Mouse (Mus musculus): ENCODE data around the gene Tssc4.

The Tssc4 gene

DNA sequence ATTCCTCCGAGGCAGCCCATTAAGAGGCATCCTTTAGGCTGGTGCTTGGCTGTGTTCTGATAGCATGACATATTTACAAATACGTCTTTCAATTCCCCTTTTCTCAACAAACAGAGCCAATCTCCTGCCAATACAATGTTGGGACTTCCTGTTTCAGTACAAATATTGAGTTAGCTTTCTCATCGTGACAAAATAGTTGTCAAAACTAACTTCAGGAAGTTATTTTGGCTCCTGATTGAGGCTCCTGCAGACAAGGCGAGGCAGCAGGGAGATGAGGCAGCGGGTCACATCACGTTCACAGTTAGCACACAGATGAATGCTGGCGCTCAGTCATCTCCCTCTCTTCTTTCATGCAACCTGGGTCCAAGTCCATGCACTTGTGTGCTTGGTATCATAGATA, 22.7 kb upstream of the Tssc4 start:
- no peak for DNase-seq

DNA sequence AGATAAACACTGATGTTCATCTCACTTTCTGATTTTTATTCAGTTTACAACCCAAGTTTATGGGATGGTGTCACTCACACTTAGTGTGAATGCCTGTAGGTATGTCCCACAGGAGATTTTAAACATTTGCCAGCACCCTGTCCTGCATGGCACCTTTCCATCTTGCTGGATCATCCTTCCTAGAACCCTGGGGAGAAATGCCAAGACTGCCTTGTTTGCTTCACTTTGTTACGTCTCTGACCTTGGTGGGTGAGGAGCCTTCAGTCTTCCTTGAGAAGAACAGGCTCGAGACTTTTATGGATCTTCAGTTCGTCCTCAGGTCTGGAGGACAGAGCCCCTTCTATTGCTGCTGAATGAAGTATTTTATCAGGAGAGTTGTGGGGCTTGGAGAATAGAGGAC, 19.7 kb upstream of the Tssc4 start:
- no peak for DNase-seq

DNA sequence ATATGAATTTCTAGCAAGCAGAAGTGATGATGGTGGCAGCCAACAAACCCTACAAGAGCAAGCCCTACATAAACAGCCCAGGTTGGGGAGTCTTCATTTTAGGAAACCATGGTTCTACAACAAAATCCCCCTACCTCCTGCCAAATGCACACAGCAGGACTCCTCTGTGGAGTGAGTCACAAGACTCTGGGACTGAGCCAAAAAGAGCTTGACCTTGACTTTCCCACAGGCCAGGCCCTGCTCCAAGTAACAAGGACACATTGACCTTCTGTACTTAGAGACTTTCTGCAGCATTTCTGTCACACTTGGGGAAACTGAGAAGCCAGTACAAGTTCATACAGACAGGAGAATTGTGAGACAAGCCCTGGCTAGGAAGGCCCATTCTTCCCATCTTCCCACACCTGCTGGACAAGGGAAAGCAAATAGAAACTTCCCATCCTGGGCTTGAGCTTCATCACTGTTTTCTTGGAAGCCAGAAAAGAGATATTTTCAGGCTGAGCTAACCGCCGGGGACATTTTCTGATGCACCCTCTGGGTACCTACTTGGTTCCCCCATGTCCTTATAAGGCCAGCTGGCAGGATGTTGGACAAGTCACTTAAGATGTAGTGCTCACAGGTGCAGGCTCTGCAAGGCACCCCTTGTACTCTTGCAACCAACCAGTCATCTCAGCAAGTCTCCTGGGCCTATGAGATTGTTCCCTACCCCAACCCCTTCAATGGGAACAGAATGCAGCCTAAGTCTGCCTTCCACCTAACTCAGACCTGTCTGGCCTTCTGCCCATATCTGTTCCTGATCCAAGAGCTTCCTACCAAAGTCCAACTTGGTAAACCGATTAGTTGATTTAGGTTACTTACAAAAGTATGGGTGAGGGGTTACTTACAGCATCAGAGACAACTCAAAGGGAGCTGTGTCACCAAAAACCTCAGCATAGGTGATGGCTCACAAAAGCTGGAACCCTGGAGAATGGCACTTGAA, 18.9 kb upstream of the Tssc4 start:
- no peak for DNase-seq

DNA sequence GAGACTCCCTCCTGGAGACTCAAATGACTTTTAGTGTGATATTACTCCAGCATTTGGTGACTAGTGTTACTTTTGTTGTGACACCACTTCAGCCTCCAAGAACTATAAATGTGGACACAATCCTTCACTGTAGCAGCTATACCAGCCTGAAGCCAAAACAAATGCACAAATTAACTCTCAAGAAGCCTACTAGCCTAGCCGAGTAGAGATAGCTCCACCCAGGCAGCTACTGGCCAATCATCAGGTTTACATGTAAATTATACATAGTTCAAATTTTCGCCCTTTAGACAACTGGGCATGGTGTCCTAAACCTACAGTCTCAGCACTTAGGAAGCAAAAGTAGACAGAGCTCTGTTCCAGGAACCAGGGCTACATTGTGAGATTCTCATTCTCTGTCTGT, 17.7 kb upstream of the Tssc4 start:
- DNase-seq, result no peak

DNA sequence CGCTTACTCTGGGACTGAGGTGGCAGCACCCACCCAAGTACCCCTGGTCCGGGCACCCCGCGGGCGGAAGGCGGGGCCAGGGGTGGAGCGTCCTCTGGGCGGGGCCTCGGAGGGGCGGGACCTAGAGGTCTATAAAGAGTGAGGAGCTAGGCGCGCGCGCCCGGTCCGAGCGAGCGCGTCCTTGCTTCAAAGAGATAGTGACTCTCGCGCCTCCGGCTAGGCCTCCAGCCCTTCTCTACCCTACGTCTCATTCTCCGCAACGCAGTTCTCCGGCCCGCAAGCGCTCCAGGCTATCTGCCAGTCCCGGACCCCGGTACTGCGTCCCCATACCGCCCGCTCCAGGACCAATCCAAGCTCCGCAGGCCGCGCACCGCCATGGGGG, 16.4 kb upstream of the Tssc4 start, which contains the start of gene Cd81:
Gene Cd81, plus strand, starts transcription at position 114 of the 382 bp plus-strand sequence.
- DNase-seq, result peak; percentile 86

DNA sequence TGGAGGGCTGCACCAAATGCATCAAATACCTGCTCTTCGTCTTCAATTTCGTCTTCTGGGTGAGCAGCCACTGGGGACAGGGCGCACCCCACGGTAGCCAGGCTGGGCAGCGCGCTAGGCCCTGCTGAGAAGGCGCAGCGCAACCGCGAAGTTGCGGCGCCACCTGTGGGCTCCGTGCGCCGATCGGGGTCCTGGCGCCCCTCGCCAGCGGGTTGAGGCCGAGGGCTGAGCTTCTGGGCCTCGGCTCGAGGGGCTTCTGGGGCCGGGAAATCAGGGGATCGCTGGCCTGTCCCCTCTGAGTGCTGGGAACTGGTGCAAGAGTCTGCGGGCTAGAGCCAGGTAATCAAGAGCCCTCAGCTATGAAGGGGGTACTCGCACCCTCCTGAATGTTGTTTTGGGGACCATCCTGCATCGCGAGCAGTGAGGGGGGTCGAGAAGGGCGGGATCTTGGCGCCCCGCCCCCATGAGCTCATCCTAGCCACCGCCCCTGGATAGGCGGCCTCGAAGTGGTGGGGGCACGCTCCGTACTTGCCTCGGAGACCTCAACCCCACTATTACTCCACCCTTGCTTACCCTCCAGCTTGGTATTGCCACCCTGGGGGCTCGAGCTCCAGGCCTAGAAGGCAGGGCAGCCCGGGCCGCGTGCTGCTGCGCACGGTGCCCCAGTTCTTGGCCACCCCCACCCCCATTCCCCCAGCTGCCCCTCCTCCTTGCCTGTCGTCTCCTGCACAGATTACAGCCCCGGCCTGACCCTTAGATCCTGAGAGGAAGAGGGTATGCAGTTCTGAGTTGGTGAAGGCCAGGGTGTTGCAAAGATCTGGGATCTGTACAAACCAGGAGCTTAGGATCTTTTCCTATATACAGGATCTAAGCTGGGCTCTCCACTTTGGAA, 15.8 kb upstream of the Tssc4 start:
- peak; percentile 71 for DNase-seq

DNA sequence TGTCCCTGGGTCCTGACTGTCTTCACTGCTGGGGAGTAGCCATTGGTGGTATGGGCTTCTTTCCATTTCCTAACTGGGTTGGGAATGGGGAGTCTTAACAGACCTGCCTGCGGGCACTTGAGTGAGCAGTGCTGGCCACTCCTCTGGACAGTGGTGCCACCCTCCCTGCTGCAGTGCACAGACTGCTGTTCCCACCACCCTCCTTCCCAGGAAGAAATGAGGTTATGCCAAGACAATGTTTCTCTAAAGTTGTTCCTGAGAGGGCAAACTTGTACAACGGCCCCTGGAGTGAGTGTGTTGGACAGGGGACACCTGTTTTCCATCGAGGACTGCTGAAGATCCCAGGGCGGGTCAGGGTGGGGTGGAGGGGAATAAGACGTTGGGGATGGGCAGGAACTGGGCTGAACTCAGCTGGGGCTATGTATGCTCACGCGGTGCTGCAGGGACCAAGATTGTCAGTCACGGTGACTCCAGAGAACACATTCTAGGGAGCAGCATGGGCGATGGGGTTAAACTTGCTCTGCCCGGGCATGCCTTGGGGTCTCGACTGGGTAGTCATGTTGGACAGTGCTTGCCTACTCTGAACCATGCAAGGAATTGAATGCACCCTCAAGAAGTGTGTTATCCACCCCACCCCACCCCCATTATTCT, 15.0 kb upstream of the Tssc4 start:
- DNase-seq, result no peak

DNA sequence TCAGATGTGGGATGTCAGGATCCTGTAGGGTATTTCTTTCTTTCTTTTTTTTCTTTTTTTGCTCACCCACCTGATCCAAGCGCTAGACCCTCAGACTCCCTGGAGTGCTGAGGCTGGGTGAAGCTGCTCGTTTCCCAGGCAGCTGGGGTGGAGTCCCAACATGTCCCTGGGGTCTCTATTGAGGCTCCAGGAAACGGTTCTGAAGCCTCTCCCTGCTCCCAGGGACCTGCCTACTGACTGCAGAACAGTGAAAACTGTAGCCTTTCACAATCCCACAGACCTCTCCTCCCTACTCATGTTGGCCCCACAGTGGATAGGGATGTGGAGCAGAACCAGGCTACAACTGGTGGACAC, 14.5 kb upstream of the Tssc4 start:
- no peak for DNase-seq

DNA sequence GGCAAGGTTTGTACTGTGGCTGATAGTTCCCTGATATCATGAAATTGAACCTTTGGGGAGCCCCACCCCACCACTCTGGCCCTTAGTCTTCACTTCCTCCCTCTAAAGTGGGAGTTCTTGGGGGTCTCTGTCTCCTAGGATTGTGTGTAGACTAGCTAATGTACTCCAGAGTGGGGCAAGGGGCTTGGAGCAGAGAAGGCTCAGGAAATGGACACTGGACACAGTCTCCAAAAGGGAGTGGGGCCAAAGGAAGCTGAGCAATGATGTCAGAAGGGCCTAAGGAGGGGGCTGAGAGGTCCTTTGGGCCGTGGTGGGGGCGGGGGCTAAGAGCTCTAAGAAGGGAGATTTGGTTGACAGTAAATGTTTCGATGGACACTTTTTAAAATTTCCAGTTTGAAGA, 14.0 kb upstream of the Tssc4 start:
- DNase-seq, result no peak

DNA sequence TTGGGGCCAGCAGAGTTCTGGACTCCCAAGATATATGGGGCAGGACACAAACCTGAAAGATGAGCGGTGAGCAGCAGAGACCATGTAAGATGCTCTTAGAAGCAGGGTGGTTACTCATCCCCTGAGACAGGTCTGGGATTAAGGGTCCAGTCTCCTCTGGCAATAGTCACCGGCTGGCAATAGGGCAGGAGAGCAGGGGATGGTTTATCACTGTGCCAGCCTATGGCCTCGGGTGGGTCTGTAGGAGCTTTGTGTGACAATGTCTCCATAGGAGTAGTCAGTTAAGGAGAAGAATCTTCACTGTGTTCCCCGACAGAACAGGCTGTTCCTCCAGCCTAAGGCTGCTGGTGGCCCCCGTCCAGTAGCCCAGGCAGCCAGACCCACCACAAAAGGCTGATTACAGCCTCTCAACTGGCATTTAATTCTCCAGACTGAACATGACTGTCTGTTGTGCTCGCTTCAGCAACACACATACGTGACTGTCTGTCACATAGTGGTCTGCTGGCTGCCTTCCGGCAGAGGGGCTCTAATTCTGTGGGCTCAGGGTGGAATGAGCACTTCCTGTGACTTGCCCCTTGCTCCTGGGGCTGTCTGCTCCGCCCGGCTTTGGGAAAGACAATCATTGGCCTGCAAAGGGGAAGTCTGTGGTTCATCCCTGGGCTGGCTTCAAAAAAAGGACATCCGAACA, 13.4 kb upstream of the Tssc4 start:
- peak; percentile 33 for DNase-seq

DNA sequence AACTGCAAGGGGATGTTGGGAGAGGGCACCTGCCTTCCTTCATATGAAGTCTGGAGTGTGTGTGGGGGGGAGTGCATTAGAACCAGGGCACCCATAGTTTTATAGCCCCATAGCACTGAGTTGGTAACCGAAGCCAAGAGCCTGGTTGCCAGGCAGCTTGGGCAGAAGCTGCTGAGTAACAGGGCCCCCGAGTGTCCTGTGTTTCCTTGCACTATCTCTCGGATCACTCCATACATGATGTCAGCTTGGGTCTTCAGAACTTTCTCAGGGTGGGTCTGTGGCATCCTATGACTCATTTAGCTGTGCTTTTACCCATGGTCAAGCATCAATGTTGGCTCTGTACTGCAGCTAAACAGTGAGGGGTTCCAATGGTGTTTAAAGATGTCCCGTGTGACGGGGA, 12.0 kb upstream of the Tssc4 start:
- DNase-seq, result no peak

DNA sequence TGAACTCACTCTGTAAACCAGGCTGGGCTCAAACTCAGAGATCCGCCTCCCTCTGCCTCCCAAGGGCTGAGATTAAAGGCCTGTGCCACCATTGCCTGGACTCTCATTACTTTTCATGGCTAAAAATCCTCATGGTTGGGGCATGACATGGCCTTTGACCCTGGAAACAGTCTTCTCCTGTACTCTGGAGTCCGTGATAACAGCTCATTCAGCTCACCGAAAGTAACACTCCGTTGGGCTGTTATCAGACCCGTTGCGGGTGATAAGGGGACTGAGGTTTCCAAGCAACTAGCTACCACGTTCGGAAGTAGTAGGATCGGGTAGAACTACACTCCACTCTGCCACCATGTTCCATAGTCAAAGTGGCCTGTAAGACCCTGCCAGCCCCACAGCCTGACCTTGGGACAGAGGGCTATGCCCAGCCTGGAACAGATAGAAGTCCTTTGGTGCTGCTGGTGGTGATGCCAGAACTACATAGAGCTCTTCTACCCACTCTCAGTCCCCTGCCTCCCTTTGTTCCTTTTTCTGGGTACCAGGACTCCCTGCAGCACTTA, 11.3 kb upstream of the Tssc4 start:
- peak; percentile 68 for DNase-seq

DNA sequence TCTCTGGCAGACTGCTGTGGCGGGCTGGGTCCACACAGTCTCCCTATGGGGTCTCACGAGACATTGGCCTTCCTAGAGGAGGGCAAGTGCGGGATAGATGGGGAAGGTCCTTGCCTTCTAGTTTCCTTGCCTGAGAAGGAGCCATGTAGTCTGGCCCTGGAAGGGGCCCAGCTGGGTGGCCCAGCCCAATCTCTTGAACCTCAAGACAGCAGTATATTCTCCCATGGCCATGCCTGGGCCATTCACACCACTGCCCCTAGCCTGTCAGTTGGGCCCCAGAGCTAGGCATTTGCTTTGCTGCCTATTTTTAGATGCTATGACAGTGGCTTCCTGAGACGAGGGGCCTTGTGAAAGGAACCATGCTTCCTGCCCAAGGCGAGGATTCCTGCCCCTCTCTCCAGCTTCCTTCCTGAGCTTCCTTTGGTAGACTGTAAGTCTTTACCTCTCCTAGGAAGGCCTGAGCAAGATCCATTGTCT, 10.8 kb upstream of the Tssc4 start:
- peak; percentile 38 for DNase-seq

DNA sequence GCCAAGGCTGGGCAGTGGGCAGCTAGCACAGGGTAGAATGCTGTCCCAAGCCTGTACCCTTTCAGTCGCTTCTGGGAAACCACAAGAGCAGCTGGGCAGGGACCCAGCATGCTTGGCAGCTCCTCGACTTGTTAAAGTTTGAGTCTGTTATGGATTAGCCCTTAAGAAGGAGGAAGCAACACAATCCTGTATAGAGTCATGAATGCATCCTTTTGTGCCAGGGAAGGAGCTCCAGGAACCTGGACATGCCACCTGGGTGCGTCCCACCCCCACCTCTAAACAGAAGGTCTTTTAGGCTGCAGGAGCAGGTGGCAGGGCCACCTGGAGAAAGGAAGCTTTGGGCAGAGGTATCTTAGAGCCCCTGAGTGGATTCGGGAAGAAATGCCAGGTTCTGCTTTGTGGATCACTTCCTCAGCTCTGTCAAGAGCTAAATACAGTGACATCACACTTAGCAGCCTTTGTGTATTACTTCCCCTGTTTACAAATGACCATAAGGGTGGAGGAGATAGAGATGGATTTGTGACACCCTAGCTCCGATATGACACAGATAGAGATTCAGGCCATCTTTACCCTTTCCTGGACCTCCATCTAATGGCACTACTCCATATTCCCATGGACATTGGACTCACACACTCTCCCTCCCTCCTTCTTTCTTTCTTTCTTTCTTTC, 9.7 kb upstream of the Tssc4 start:
- DNase-seq, result no peak

DNA sequence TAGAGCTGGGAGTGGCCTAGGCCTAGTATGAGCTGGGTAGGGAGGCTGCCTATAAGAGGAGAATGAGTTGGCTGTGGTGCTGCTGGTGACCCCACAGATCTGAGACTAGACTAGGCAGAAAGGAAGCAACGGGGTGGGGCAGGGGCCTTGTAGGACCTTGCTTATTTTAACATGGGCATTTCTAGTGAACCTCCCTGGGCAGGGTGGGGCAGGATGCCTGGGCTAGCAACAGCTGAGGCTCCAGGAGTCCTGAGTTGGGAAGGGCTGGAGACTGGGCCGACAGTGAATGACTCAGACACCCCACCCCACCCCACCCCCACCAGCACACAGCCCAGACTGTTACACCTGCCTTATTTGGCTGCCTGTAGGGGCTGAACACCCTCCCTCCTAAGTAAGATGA, 6.3 kb upstream of the Tssc4 start:
- DNase-seq, result no peak

DNA sequence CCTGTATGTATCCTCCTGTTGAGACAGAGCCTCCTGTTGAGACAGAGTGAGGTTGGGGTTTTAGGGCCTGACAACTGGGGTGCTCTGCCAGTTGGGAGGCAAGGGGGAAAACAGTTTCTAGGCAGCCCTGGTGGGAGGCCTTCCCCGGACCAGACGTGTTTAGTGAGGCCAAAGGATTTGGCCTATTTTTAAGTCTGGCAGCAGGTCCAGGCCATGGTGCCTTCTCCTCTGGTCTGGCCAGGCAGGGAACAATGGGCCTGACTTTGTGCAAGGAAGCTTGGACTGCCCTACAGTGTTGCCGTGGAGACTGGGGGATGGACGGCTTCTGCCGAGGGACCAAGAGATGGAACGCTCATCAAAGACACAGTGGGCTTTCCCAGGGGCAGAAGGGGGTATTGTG, 4.8 kb upstream of the Tssc4 start:
- DNase-seq, result no peak

DNA sequence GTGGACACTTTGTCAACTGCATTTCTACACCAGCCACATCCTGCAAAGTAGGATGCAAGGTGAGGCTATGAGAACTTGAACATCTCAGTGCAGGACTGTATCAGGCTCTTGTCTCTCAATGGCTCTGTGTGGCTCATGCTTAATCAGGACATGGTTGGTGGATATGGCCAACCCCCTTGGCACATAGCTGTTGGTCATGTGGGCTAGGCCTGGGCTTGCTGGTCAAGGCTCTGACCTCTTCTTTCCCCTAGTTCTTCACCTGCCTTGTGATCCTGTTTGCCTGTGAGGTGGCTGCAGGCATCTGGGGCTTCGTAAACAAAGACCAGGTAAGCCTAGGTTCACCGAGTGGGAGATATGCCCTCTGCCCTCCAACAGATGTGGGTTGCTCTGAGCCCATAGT, 3.4 kb upstream of the Tssc4 start:
- DNase-seq, result no peak

DNA sequence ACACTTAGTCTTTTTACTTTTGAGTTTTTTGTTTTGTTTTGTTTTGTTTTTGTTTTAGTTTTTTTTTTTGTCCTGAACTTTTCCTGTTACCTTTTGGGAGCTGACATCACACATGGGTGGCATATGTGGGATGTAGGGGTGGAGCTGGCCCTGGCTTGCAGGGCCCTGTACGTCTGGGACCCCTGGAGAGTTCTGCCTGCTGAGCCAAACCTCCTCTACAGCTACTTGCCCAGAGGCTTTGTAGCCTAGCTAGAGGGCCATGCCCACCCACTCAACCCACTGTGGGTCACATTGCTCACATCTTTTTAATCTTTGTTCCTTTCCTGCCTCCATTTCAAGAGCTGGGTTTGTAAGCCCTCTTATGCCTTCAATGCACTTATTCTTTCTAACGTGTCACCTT, 1.6 kb upstream of the Tssc4 start:
- no peak for DNase-seq

DNA sequence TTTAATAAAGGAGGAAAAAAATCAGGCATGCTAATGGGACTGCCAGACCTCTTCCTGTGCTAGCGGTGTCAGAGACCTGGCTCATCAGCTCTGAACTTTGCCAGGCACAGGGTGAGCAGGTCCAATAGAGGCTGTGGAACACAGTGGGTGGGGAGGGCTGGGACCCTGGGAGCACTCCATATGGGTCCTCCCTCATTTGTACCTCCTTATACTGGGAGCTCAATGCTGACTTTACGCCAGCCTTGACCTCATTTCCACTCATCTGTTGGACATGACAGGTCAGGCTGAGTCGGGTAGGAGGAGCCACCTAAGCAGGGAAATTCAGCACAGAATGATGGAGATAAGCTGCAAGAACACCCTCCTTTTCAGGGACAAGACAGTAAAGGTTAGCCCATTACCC, 1.2 kb upstream of the Tssc4 start:
- DNase-seq, result no peak

DNA sequence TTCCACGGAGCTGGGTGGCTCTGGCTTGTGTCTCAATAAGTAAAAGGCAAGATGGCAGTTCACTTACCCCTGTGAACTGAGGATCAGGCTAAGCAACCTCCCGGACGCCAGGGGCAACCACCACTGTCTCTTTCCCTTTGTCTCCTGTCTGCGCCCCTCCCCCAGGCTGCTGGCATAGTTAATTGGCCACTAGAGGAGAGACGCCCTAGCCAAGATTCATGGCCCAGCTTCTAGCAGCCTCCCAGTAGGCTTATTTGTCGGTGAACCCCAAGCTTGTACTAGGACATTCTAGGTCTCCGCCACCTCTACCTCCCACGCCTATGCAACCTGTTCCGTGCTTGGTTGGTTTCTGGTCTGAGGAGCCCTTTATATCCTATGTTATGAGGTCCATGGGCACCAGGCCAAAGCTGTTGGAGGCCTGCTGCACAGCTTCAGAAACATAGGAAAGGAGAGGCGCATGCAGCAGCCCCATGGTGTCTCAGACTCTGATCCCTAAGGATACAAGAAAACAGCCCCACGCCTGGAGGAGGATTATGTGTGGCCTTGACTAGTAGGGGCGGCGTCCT, 650 bp upstream of the Tssc4 start:
- peak; percentile 23 for DNase-seq

DNA sequence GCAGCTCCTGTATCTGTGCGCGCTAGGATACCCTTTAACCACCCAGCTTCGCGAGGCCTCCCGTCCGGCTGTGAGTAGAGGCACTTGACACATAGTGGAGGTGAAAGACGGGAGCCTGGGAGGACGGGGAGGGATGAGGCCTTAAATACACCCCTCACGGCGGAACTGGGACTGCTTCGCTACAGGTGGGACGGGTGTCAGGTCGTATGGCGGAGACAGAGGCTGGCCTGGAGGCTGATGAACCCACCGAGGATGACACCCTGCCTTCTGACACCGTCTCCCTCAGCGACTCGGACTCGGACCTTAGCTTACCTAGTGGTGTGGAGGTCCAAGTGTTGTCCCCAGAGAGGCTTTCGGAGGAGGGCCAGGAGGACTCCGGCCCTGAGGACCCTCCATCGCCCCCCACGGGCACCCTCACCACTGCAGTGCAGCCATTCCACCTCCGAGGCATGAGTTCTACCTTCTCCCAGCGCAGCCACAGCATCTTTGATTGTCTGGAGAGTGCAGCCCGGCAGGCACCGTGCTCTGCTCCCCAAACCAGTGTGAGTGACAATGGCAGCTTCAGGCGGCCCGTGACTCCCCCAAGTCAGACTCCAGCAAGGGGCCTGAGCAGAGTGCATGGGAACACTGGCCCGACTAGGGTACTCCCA, 827 bp downstream of the Tssc4 start:
- peak; percentile 32 for DNase-seq
